19 mouse cellular contexts compared by ENCODE assay signal in the genomic region with DNA sequence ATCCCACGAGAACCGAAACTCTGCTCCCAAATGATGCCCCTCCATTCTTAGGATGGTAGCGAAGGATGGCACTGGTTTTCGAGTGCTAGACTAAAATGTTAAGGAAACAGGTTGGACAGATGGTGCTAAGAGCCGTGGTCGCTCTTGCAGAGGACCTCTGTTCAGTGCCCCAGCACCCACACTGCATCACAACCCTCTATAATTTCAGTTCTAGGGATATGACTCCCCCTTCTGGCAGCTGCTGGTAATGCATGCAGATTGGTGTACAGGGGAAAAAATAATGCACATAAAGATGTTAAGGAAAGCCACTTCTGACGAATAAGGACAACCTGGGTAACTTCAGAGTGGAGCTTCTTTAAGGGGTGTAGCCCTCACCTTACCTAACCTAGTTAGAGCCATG. TPM values are rescaled to one million over a fixed set of nuclear protein-coding genes. Genes with fewer than 3 reads are reported as not detected.
DNase-seq lines count a peak whose midpoint lies in the region; ATAC-seq and TF ChIP-seq lines count a peak whose summit lies in the region.
"Had no signal": no experiment of that assay in that cellular context is flagged by ENCODE, and none has a peak within 500 bp of the region (broad histone marks: within the 10 kb centered on the region; RNA-seq: fewer than 3 reads in every experiment).

No protein-coding gene starts in this region.

- no peaks in the 10 kb centered on the region for H3K27me3 ChIP-seq in heart, adult 2 months (ENCODE audit: control insufficient read depth, insufficient read depth, low read length)
- H3K27me3 ChIP-seq in lung, postnatal 0 days (replicated peaks; ENCODE audit: insufficient read depth, low read length), result no peaks in the 10 kb centered on the region
- no peaks in the 10 kb centered on the region; the same call in 1 of the 2 replicates for H3K27me3 ChIP-seq in stomach, postnatal 0 days (ENCODE audit: control insufficient read depth, insufficient read depth, low read length)
- no peaks in the 10 kb centered on the region for H3K27me3 ChIP-seq in forebrain, embryonic 16.5 days (replicated peaks; ENCODE audit: control insufficient read depth, insufficient read depth, low read length)
- H3K27me3 ChIP-seq: heart, embryonic 12.5 days; hindbrain, embryonic 15.5 days; liver, embryonic 13.5 days; neural tube, embryonic 13.5 days; Patski had no signal

- WGBS in heart, adult 2 months, result 91% methylated on average over 7 of the region's 7 CpGs
- 94% methylated on average over 7 of the region's 7 CpGs for WGBS in lung, postnatal 0 days
- WGBS in stomach, postnatal 0 days, result 96% methylated on average over 7 of the region's 7 CpGs
- WGBS in forebrain, embryonic 16.5 days, result 94% methylated on average over 7 of the region's 7 CpGs

- no peak overlapping the region for H3K9ac ChIP-seq in heart, adult 2 months (ENCODE audit: low read depth, low read length)
- H3K9ac ChIP-seq in lung, postnatal 0 days (replicated peaks; ENCODE audit: low read depth), result no peak overlapping the region
- no peak overlapping the region for H3K9ac ChIP-seq in stomach, postnatal 0 days (ENCODE audit: low read length)
- no peak overlapping the region for H3K9ac ChIP-seq in forebrain, embryonic 16.5 days (replicated peaks; ENCODE audit: low read depth, low read length)
- H3K9ac ChIP-seq: heart, embryonic 12.5 days; hindbrain, embryonic 15.5 days; liver, embryonic 13.5 days; neural tube, embryonic 13.5 days had no signal

- DNase-seq in heart, adult 2 months, result no peak
- DNase-seq in heart, postnatal 25 days (ENCODE audit: low spot score), result no peak
- DNase-seq in lung, postnatal 0 days (ENCODE audit: low spot score), result no peak
- DNase-seq in lung, postnatal 4 days, result no peak
- peak; percentile 55 for DNase-seq in ES-CJ7 (ENCODE audit: low read depth, low spot score)
- no peak for DNase-seq in stomach, postnatal 0 days (ENCODE audit: low spot score)
- no peak for DNase-seq in spleen, postnatal 14 days (ENCODE audit: low spot score in 2 of 2)
- DNase-seq: cerebellum, adult 8-10 months; heart, postnatal 36 days; kidney, adult 2 months; liver, embryonic 13.5 days had no signal

- no peak for TF ChIP-seq EP300 in heart, adult 2 months (IDR thresholded peaks at IDR 0.05; ENCODE audit: insufficient read depth, low read depth, low read length)
- no peak for TF ChIP-seq EP300 in lung, postnatal 0 days (IDR thresholded peaks at IDR 0.05)
- TF ChIP-seq EP300 in stomach, postnatal 0 days (optimal IDR thresholded peaks at IDR 0.05), result no peak

- peak; percentile 28 for TF ChIP-seq CTCF in heart, adult 2 months (IDR thresholded peaks at IDR 0.05)
- peak; percentile 24; the same call in 1 of the 2 replicates for TF ChIP-seq CTCF in lung, postnatal 0 days (IDR thresholded peaks at IDR 0.05)
- TF ChIP-seq CTCF in stomach, postnatal 0 days (IDR thresholded peaks at IDR 0.05; ENCODE audit: low read depth), result peak; percentile 35

- H3K4me3 ChIP-seq in heart, adult 2 months, result no peak overlapping the region
- no peak overlapping the region for H3K4me3 ChIP-seq in lung, postnatal 0 days (ENCODE audit: low read depth, low read length)
- no peak overlapping the region for H3K4me3 ChIP-seq in stomach, postnatal 0 days (ENCODE audit: low read depth, low read length)
- H3K4me3 ChIP-seq in forebrain, embryonic 16.5 days (replicated peaks; ENCODE audit: low read length), result no peak overlapping the region
- H3K4me3 ChIP-seq: heart, embryonic 12.5 days; hindbrain, embryonic 15.5 days; limb, embryonic 10.5 days; liver, embryonic 13.5 days; neural tube, embryonic 13.5 days had no signal

- H3K36me3 ChIP-seq in heart, adult 2 months (ENCODE audit: control insufficient read depth, insufficient read depth, low read length), result no peaks in the 10 kb centered on the region
- no peaks in the 10 kb centered on the region for H3K36me3 ChIP-seq in lung, postnatal 0 days (ENCODE audit: insufficient read depth, low read length)
- no peaks in the 10 kb centered on the region for H3K36me3 ChIP-seq in stomach, postnatal 0 days (ENCODE audit: control insufficient read depth, insufficient read depth, low read length)
- no peaks in the 10 kb centered on the region for H3K36me3 ChIP-seq in forebrain, embryonic 16.5 days (ENCODE audit: control insufficient read depth, insufficient read depth)
- H3K36me3 ChIP-seq: heart, embryonic 12.5 days; hindbrain, embryonic 15.5 days; limb, embryonic 10.5 days; liver, embryonic 13.5 days; neural tube, embryonic 13.5 days had no signal

- no peaks in the 10 kb centered on the region for H3K9me3 ChIP-seq in lung, postnatal 0 days (ENCODE audit: low read length)
- no peaks in the 10 kb centered on the region for H3K9me3 ChIP-seq in stomach, postnatal 0 days (ENCODE audit: control insufficient read depth, low read length)
- no peaks in the 10 kb centered on the region for H3K9me3 ChIP-seq in forebrain, embryonic 16.5 days (ENCODE audit: control insufficient read depth, low read length)
- H3K9me3 ChIP-seq: hindbrain, embryonic 15.5 days; limb, embryonic 10.5 days; liver, embryonic 13.5 days; neural tube, embryonic 13.5 days had no signal

- intact Hi-C loops in heart, adult 2 months (cut with DNase I), result no loop called here
- intact Hi-C loops in heart, postnatal 25 days (cut with DNase I), result no loop called here

- no peak overlapping the region for H3K4me2 ChIP-seq in lung, postnatal 0 days (replicated peaks; ENCODE audit: low read depth, low read length)
- H3K4me2 ChIP-seq in stomach, postnatal 0 days (replicated peaks; ENCODE audit: low read depth), result no peak overlapping the region
- H3K4me2 ChIP-seq in forebrain, embryonic 16.5 days (ENCODE audit: low read length), result no peak overlapping the region
- H3K4me2 ChIP-seq: heart, embryonic 12.5 days; hindbrain, embryonic 15.5 days; liver, embryonic 13.5 days; neural tube, embryonic 13.5 days had no signal

- no peak overlapping the region for H3K27ac ChIP-seq in heart, adult 2 months
- H3K27ac ChIP-seq in lung, postnatal 0 days (ENCODE audit: low read length), result no peak overlapping the region
- no peak overlapping the region for H3K27ac ChIP-seq in stomach, postnatal 0 days (replicated peaks)
- no peak overlapping the region for H3K27ac ChIP-seq in forebrain, embryonic 16.5 days (ENCODE audit: low read length)
- H3K27ac ChIP-seq: hindbrain, embryonic 15.5 days; limb, embryonic 10.5 days; liver, embryonic 13.5 days; neural tube, embryonic 13.5 days had no signal

- H3K4me1 ChIP-seq in heart, adult 2 months (ENCODE audit: control insufficient read depth, insufficient read depth, low read length), result no peaks in the 10 kb centered on the region
- no peaks in the 10 kb centered on the region for H3K4me1 ChIP-seq in lung, postnatal 0 days (ENCODE audit: insufficient read depth, low read depth, low read length)
- H3K4me1 ChIP-seq in stomach, postnatal 0 days (replicated peaks; ENCODE audit: control insufficient read depth, insufficient read depth), result no peaks in the 10 kb centered on the region
- no peaks in the 10 kb centered on the region for H3K4me1 ChIP-seq in forebrain, embryonic 16.5 days (replicated peaks; ENCODE audit: control insufficient read depth, insufficient read depth, low read length)
- H3K4me1 ChIP-seq: heart, embryonic 12.5 days; hindbrain, embryonic 15.5 days; limb, embryonic 10.5 days; liver, embryonic 13.5 days; neural tube, embryonic 13.5 days had no signal

- no peak for ATAC-seq in lung, postnatal 0 days
- no peak for ATAC-seq in stomach, postnatal 0 days (ENCODE audit: low FRiP score, low TSS enrichment)
- ATAC-seq in forebrain, embryonic 16.5 days, result no peak
- ATAC-seq: Patski had no signal

- no peaks in the 10 kb centered on the region for H3K79me2 ChIP-seq in heart, adult 2 months (replicated peaks; ENCODE audit: control insufficient read depth, insufficient read depth, low read length)

- TF ChIP-seq POLR2A in heart, adult 2 months (IDR thresholded peaks at IDR 0.05; ENCODE audit: insufficient read depth, low read depth, low read length), result no peak

RNA-seq across cellular contexts. Expression of gene Hhipl2, which starts 6.1 kb away (rescaled TPM):
- not detected for total RNA-seq in heart, adult 2 months (2021)
- polyA plus RNA-seq in heart, adult 2 months (2012; rRNA removed), result 1.4 and 2.1 TPM in 2 replicates
- total RNA-seq in heart, postnatal 25 days (2021), result under 1 TPM in 1 of 2 experiments, not detected in 1; 0.10 TPM
- polyA plus RNA-seq in lung, postnatal 0 days (2015; fragmentation: Nextera tagmentation; extraction: Ambion mirVana), result 0.06 TPM in 1 of 2 replicates, not detected in the other
- not detected in 2 replicates for polyA plus RNA-seq in stomach, postnatal 0 days (2015; fragmentation: Nextera tagmentation; extraction: Ambion mirVana)
- 0.24 and 1.1 TPM in 2 replicates for polyA plus RNA-seq in forebrain, embryonic 16.5 days (2015; fragmentation: Nextera tagmentation; extraction: Ambion mirVana)
- total RNA-seq: common myeloid progenitor, adult 5-6 weeks; monocyte, adult 5-6 weeks had no signal
- polyA plus RNA-seq: liver, embryonic 13.5 days had no signal

RNA-seq across cellular contexts. Expression of gene Taf1a, which starts 35.3 kb away (rescaled TPM):
- total RNA-seq in heart, adult 2 months (2021), result 10 to 100 TPM; 18.4 to 21.7 TPM
- 10.2 and 17.8 TPM in 2 replicates for polyA plus RNA-seq in heart, adult 2 months (2012; rRNA removed)
- total RNA-seq in heart, postnatal 25 days (2021), result 10 to 100 TPM; 12.5 to 15.8 TPM
- polyA plus RNA-seq in lung, postnatal 0 days (2015; fragmentation: Nextera tagmentation; extraction: Ambion mirVana), result 9.5 and 11.1 TPM in 2 replicates
- polyA plus RNA-seq in stomach, postnatal 0 days (2015; fragmentation: Nextera tagmentation; extraction: Ambion mirVana), result 9.9 and 10.8 TPM in 2 replicates
- 16.7 and 18.6 TPM in 2 replicates for polyA plus RNA-seq in forebrain, embryonic 16.5 days (2015; fragmentation: Nextera tagmentation; extraction: Ambion mirVana)

RNA-seq across cellular contexts. Expression of gene Mia3, which starts 54.7 kb away (rescaled TPM):
- total RNA-seq in heart, adult 2 months (2021), result 100 to 1,000 TPM; 101 to 129 TPM
- 51.6 and 64.3 TPM in 2 replicates for polyA plus RNA-seq in heart, adult 2 months (2012; rRNA removed)
- 100 to 1,000 TPM; 102 to 117 TPM for total RNA-seq in heart, postnatal 25 days (2021)
- polyA plus RNA-seq in lung, postnatal 0 days (2015; fragmentation: Nextera tagmentation; extraction: Ambion mirVana), result 49.8 and 58.3 TPM in 2 replicates
- 56.9 and 57.1 TPM in 2 replicates for polyA plus RNA-seq in stomach, postnatal 0 days (2015; fragmentation: Nextera tagmentation; extraction: Ambion mirVana)
- polyA plus RNA-seq in forebrain, embryonic 16.5 days (2015; fragmentation: Nextera tagmentation; extraction: Ambion mirVana), result 105 and 108 TPM in 2 replicates
